Mouse (Mus musculus): Measurements from ENCODE around the gene Lyl1.
"Not testable (repeated sequence)": the region's sequence is repeated elsewhere in the genome, so short reads cannot be mapped to it uniquely, and the experiment has no call there.

Gene Lyl1

GRCm38 (mm10) chr8:84668731-84669485, 32.3 kb upstream of the Lyl1 start:
- DNase-seq: no peak

- DNase-seq: not testable (repeated sequence)
These were observed 30.8 kb upstream of the Lyl1 start for GRCm38 (mm10) chr8:84670295-84671006.

GRCm38 (mm10) chr8:84677305-84677704, 24.0 kb upstream of the Lyl1 start:
- no peak for DNase-seq

GRCm38 (mm10) chr8:84681476-84681875, 19.8 kb upstream of the Lyl1 start:
- DNase-seq: no peak

GRCm38 (mm10) chr8:84682257-84682656, 19.0 kb upstream of the Lyl1 start:
- DNase-seq: no peak

GRCm38 (mm10) chr8:84684537-84684936, 16.7 kb upstream of the Lyl1 start:
- no peak for DNase-seq

GRCm38 (mm10) chr8:84686191-84687002, 14.9 kb upstream of the Lyl1 start, which contains the start of gene Trmt1:
Trmt1 (plus strand) TSS chr8:84686307.
- peak; percentile 64 for DNase-seq

- peak; percentile 64 for DNase-seq
These were observed 14.1 kb upstream of the Lyl1 start for GRCm38 (mm10) chr8:84687003-84687704.

- peak; percentile 95 for DNase-seq
These were observed 13.6 kb upstream of the Lyl1 start, which contains the start of gene Nacc1 for GRCm38 (mm10) chr8:84687705-84688100. Nacc1 (minus strand) TSS chr8:84687862.

GRCm38 (mm10) chr8:84689091-84689915, 12.0 kb upstream of the Lyl1 start:
- peak; percentile 93 for DNase-seq

- no peak for DNase-seq
These were observed 7.9 kb upstream of the Lyl1 start for GRCm38 (mm10) chr8:84693332-84693731.

- DNase-seq: no peak
These were observed 6.1 kb upstream of the Lyl1 start for GRCm38 (mm10) chr8:84695140-84695539.

GRCm38 (mm10) chr8:84697166-84698130, 3.8 kb upstream of the Lyl1 start:
- peak; percentile 77 for DNase-seq

GRCm38 (mm10) chr8:84698288-84698687, 3.0 kb upstream of the Lyl1 start:
- no peak for DNase-seq

GRCm38 (mm10) chr8:84698929-84699401, 2.3 kb upstream of the Lyl1 start:
- DNase-seq: peak; percentile 78

- DNase-seq: peak; percentile 83
These were observed 1.4 kb upstream of the Lyl1 start for GRCm38 (mm10) chr8:84699861-84700322.

GRCm38 (mm10) chr8:84700526-84700925, 731 bp upstream of the Lyl1 start:
- DNase-seq: no peak

- DNase-seq: no peak
These were observed 1.3 kb downstream of the Lyl1 start for GRCm38 (mm10) chr8:84702561-84702960.

GRCm38 (mm10) chr8:84702963-84703465, 1.8 kb downstream of the Lyl1 start:
- no peak for DNase-seq

Data from kidney, postnatal 10 days (tissue).